Mouse (Mus musculus) hindbrain, embryonic 14.5 days (tissue): Measurements from ENCODE around the gene Elof1. TPM values are rescaled to one million over a fixed set of nuclear protein-coding genes. Genes with fewer than 3 reads are reported as not detected.

Experiments
- ATAC-seq: fragments of 200-750 bp; cut with Nextera tagmentation; 2 replicates; pipeline ENCODE4 v1.8.0; 2017; ENCODE audit warnings: moderate number of reproducible peaks, mild to moderate bottlenecking, moderate TSS enrichment, moderate library complexity; ENCODE audit not compliant: low FRiP score
- DNase-seq: peaks from one replicate; pipeline ENCODE4 v3.0.0-alpha.2; 2015; ENCODE audit warnings: low spot score
- H3K27ac ChIP-seq: fragments of 300-500 bp; sonication (generic); 2 replicates; pipeline ENCODE4 v1.5.1; 2014; ENCODE audit warnings: mild to moderate bottlenecking, moderate library complexity
- H3K27me3 ChIP-seq: fragments of 300-500 bp; sonication (generic); 2 replicates; pipeline ENCODE4 v1.6.1; 2014; ENCODE audit warnings: mild to moderate bottlenecking, low read length, mixed read lengths; ENCODE audit not compliant: control insufficient read depth, insufficient read depth
- H3K36me3 ChIP-seq: fragments of 300-500 bp; sonication (generic); replicated peaks from 2 replicates; pipeline ENCODE4 v1.6.1; 2014; ENCODE audit not compliant: control insufficient read depth, insufficient read depth
- H3K4me1 ChIP-seq: fragments of 300-500 bp; sonication (generic); replicated peaks from 2 replicates; pipeline ENCODE4 v1.6.1; 2014; ENCODE audit warnings: antibody characterized with exemption, low read length, mixed read lengths; ENCODE audit not compliant: control insufficient read depth, insufficient read depth
- H3K4me2 ChIP-seq: fragments of 300-500 bp; sonication (generic); replicated peaks from 2 replicates; pipeline ENCODE4 v1.6.1; 2014; ENCODE audit warnings: mild to moderate bottlenecking, moderate library complexity
- H3K4me3 ChIP-seq: fragments of 300-500 bp; sonication (generic); replicated peaks from 2 replicates; pipeline ENCODE4 v1.5.1; 2014; ENCODE audit warnings: mild to moderate bottlenecking, low read length
- H3K9ac ChIP-seq: fragments of 300-500 bp; sonication (generic); 2 replicates; pipeline ENCODE4 v1.6.1; 2014
- H3K9me3 ChIP-seq: fragments of 300-500 bp; sonication (generic); 2 replicates; pipeline ENCODE4 v1.6.1; 2016; ENCODE audit warnings: low read length; ENCODE audit not compliant: control insufficient read depth
- WGBS: fragments of 180-500 bp; shearing (Covaris S2); extraction: QIAGEN DNeasy Blood & Tissue Kit; methylation state at CpG from one replicate; pipeline ENCODE4 v1.1.7; 2014; 5-methylcytosine and 5-hydroxymethylcytosine counted together
- microRNA-seq: library from miRNA; unstranded; fragments of <30 nt; microRNA quantifications from one replicate; pipeline ENCODE4, GENCODE M21; 2016
- polyA plus RNA-seq: library from polyadenylated mRNA; unstranded; fragments of >200 nt; fragmentation: Nextera tagmentation; extraction: Ambion mirVana; gene quantifications from 2 replicates; pipeline ENCODE4 v1.2.1, GENCODE M21; 2014

Elof1 gene
- polyA plus RNA-seq, 1 experiment from 2014 or later, result 193 TPM

GRCm38 (mm10) chr9:22065642-22066041 lies 51.3 kb downstream of the Elof1 start:
- H3K4me2 ChIP-seq, result no peak overlapping the region
- H3K4me1 ChIP-seq, result peaks cover 8% of the 10 kb centered on the region
- H3K27ac ChIP-seq, result no peak overlapping the region
- ATAC-seq (no peak), DNase-seq (no peak)
- 95% methylated on average over 11 of the region's 11 CpGs for WGBS
- peaks cover 75% of the 10 kb centered on the region for H3K36me3 ChIP-seq
- no peaks in the 10 kb centered on the region for H3K27me3 ChIP-seq
- H3K4me3 ChIP-seq, result no peak overlapping the region
- no peak overlapping the region for H3K9ac ChIP-seq
- no peaks in the 10 kb centered on the region for H3K9me3 ChIP-seq

DNA sequence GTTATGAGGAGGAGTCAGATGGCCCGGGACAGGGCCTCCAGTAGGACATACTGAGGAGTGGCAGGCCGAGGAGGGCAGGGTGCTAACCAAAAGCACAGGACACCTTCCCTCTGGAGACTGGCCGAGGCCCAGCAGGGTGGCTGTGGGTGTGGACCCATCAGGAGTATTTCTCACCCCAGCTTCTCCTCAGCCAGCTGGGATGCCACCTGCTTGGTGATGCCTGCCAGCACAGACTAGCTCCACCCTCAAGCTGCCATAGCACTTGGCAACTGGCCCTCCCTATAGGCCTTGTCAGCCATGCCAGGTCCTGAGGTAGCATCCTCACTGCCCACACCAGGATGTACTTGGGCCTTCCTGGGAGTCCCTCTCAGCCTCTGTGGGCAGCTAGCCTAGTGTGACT lies 52.6 kb downstream of the Elof1 start:
- H3K27ac ChIP-seq, result no peak overlapping the region
- peaks cover 83% of the 10 kb centered on the region for H3K36me3 ChIP-seq
- no peaks in the 10 kb centered on the region for H3K4me1 ChIP-seq
- H3K4me2 ChIP-seq, result no peak overlapping the region
- no peaks in the 10 kb centered on the region for H3K9me3 ChIP-seq
- no peak overlapping the region for H3K9ac ChIP-seq
- DNase-seq, result no peak
- ATAC-seq, result no peak
- WGBS, result 97% methylated on average over 3 of the region's 3 CpGs
- no peaks in the 10 kb centered on the region for H3K27me3 ChIP-seq
- no peak overlapping the region for H3K4me3 ChIP-seq

Small RNAs within 50 kb of the gene (microRNA-seq; reads per million reads assigned to microRNA genes)
- gene Mir7084, result not detected

Other genes starting within 250 kb of the Elof1 start
- 15.2 and 17.3 TPM in 2 replicates for gene Rab3d, start 199.0 kb downstream of the Elof1 start, polyA plus RNA-seq
- 5.6 and 8.3 TPM in 2 replicates for gene Ccdc159, start 189.7 kb downstream of the Elof1 start, polyA plus RNA-seq
- gene Tmem205, start 189.6 kb downstream of the Elof1 start, polyA plus RNA-seq, result 45.2 and 58.9 TPM in 2 replicates
- gene Plppr2, start 180.1 kb downstream of the Elof1 start, polyA plus RNA-seq, result 90.6 and 102 TPM in 2 replicates
- gene Swsap1, start 161.4 kb downstream of the Elof1 start, polyA plus RNA-seq, result 18.2 and 19.9 TPM in 2 replicates
- 1.4 and 2.4 TPM in 2 replicates for gene Epor, start 153.7 kb downstream of the Elof1 start, polyA plus RNA-seq
- 1.3 and 1.9 TPM in 2 replicates for gene Rgl3, start 127.7 kb downstream of the Elof1 start, polyA plus RNA-seq
- 4.1 and 6.2 TPM in 2 replicates for gene Ccdc151, start 114.5 kb downstream of the Elof1 start, polyA plus RNA-seq
- gene Prkcsh, start 114.4 kb downstream of the Elof1 start, polyA plus RNA-seq, result 70.1 and 73.6 TPM in 2 replicates
- gene Elavl3, start 65.1 kb downstream of the Elof1 start, polyA plus RNA-seq, result 129 and 130 TPM in 2 replicates
- gene Gm49318, start 45.9 kb downstream of the Elof1 start, polyA plus RNA-seq, result not detected in 2 replicates
- gene Zfp653, start 45.8 kb downstream of the Elof1 start, polyA plus RNA-seq, result 12.4 and 13.3 TPM in 2 replicates
- gene Ecsit, start 31.7 kb downstream of the Elof1 start, polyA plus RNA-seq, result 49.3 and 54.4 TPM in 2 replicates
- gene Cnn1, start 18.0 kb downstream of the Elof1 start, polyA plus RNA-seq, result 1.0 and 1.1 TPM in 2 replicates
- gene Acp5, start 18.5 kb upstream of the Elof1 start, polyA plus RNA-seq, result 0.47 and 0.60 TPM in 2 replicates
- gene Pigyl, start 39.7 kb upstream of the Elof1 start, polyA plus RNA-seq, result 78.5 and 101 TPM in 2 replicates
- 0.43 and 0.69 TPM in 2 replicates for gene Zfp872, start 70.9 kb upstream of the Elof1 start, polyA plus RNA-seq
- 10.5 and 11.5 TPM in 2 replicates for gene Zfp809, start 108.5 kb upstream of the Elof1 start, polyA plus RNA-seq
- 8.5 and 8.6 TPM in 2 replicates for gene Zfp599, start 142.7 kb upstream of the Elof1 start, polyA plus RNA-seq
- 28.0 and 32.8 TPM in 2 replicates for gene Zfp810, start 190.5 kb upstream of the Elof1 start, polyA plus RNA-seq